Mouse (Mus musculus) CH12.LX (cell line): ENCODE data around the gene Slc26a9.

ENCODE experiments used
- CHD2 ChIP-seq: IDR thresholded peaks from 2 replicates; pipeline ENCODE4 v1.6.1; 2011; ENCODE audit warnings: low read length, improper control_type of control experiment
- CTCF ChIP-seq, 2 experiments: IDR thresholded peaks in 1 of 2; conservative IDR thresholded peaks in 1 of 2; 2 replicates each; pipeline ENCODE4 v1.5.1; 2011 to 2012; ENCODE audit warnings: low read depth in 2 of 2, low read length in 2 of 2, improper control_type of control experiment in 1 of 2, inconsistent platforms in 1 of 2, mild to moderate bottlenecking in 1 of 2, moderate library complexity in 1 of 2
- KAT2A ChIP-seq: IDR thresholded peaks from 2 replicates; pipeline ENCODE4 v1.6.1; 2012; ENCODE audit warnings: low read length, improper control_type of control experiment, inconsistent platforms; ENCODE audit not compliant: insufficient replicate concordance
- MEF2A ChIP-seq: IDR thresholded peaks from 2 replicates; pipeline ENCODE4 v1.6.1; 2014; ENCODE audit warnings: low read depth, mild to moderate bottlenecking, inconsistent platforms, low read length, improper control_type of control experiment, borderline replicate concordance
- NELFE ChIP-seq: IDR thresholded peaks from 2 replicates; pipeline ENCODE4 v1.6.1; 2011; ENCODE audit warnings: low read depth, low read length, improper control_type of control experiment
- POLR2A ChIP-seq: IDR thresholded peaks from 2 replicates; pipeline ENCODE4 v1.6.1; 2011; ENCODE audit warnings: low read depth, mild to moderate bottlenecking, improper control_type of control experiment, low read length
- RCOR1 ChIP-seq: conservative IDR thresholded peaks from 2 replicates; pipeline ENCODE4 v1.6.1; 2012; ENCODE audit warnings: low read depth, mild to moderate bottlenecking, inconsistent platforms, low read length, improper control_type of control experiment
- SMC3 ChIP-seq: IDR thresholded peaks from 2 replicates; pipeline ENCODE4 v1.6.1; 2011; ENCODE audit warnings: low read depth, low read length, improper control_type of control experiment
- TCF12 ChIP-seq: IDR thresholded peaks from 2 replicates; pipeline ENCODE4 v1.6.1; 2014; ENCODE audit warnings: low read depth, mild to moderate bottlenecking, inconsistent platforms, low read length, improper control_type of control experiment
- ZC3H11A ChIP-seq: IDR thresholded peaks from 2 replicates; pipeline ENCODE4 v1.6.1; 2012; ENCODE audit warnings: low read depth, mild to moderate bottlenecking, inconsistent platforms, low read length, improper control_type of control experiment

DNA sequence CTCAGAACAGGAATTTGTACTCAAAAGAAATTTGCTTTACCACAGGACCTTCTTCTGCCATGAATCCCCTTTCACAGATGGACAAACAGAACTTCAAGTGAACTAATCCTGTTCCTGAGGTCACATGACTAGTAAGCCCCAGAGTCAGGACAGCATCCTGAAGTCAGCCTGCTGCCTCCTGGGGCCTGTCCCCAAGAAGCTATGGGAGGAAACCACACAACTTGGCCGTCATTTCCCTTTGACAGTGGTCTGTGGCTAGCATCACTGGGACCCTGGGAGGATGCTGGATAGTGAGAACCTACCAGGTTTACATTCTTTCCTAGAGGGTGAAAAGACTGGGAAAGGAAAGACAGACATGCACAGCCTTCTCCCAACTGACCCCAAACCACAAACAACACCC, 5.1 kb upstream of the Slc26a9 start:
- TF ChIP-seq CTCF (conservative IDR thresholded peaks at IDR 0.05 in 1 of 2, IDR thresholded peaks at IDR 0.05 in 1 of 2; ENCODE audit: low read depth in 2 of 2, low read length in 2 of 2) (no peak), POLR2A (no peak), NELFE (no peak), ZC3H11A (no peak), TCF12 (no peak), RCOR1 (no peak), SMC3 (no peak), MEF2A (no peak), CHD2 (no peak), KAT2A (no peak)
